Mouse (Mus musculus): Measurements from ENCODE around the gene Oaz2.

Gene Oaz2

DNA sequence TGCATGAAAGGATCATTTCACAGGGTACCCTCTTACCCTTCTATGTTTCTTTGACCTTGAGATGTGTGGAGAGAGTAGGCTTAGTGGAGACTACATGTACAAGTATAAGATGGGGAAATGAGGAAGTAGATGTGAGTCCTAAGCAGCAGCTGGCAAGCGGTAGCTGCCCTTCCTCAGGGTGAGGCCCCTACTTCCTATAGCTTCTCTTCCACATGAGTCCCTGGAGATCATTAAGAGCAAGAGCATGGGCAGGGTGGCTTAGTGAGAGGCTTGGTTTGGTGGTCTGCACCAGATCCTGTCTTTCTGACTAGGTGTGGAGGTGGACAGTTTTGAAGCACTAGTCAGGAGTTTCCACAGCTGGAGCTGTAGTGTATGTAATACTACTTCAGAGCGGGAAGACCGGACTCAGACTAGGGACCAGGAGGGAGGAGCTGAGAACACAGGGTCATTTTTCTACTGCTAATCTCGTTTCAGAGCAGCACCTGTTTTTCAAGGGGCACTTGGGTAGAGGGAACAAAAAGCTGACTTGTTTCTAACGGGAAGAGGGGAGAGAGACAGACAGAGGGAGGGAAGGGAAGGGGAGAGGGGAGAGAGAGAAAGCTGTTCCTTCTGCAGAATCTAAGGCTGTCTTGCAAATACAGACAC, 25.3 kb downstream of the Oaz2 start:
- DNase-seq (ENCODE audit: low spot score): no peak

DNA sequence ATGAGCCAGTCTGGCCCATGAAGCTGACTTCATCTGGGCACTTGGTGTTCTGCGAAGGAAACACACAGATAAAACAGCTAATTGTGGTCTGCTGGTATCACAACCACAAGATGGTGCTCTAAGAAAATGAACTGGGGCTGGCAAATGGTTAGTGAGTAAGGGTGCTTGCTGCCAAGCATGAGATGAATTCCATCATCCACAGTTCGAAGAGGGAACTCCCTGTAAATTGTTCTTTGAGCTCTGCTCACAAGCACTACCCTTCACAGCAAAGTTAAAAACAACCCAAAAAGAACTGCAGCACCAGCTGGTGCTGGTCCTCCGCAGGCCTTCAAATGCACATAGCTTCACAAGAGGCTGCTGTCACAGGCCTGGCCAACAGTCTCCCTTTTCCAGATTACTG, 27.8 kb downstream of the Oaz2 start:
- DNase-seq (ENCODE audit: low spot score): no peak

DNA sequence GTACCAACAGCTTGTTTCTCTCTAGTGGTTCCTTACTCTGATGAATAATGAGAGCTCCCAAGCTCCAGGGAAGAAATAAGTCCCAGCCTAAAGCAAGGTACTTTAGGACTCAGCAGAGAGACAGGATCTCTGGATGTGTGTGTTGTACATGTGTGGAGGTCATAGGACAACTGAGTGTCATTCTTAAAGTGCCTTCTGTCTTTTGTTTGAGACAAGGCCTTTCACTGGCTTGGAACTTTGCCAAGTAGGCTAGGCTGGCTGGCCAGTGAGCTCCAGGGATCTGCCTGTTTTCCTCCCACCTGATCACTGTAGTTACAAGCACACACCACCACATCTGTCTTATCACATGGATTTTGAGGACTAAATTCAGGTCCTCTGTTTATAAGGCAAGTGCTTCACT, 28.5 kb downstream of the Oaz2 start:
- DNase-seq (ENCODE audit: low spot score): no peak

DNA sequence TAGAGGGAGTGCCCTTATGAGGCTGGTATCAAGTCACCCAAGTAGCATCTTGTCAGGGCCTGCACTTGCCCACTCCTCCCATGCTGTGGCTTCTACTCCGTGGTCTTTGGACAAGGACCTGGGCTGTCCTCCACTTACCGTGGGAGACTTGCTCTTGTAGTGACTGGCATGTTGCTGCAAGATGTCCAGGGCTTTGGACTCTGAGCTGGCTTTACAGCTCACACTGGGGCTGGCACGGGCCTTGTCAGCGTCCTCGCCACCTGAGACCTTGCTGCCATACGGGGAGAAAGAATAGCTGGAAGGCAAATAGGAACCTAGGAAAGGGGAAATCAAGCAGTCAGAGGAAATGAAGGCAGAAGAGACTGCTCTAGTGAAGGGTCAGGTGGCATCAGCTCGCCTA, 29.6 kb downstream of the Oaz2 start:
- DNase-seq (ENCODE audit: low spot score): no peak

DNA sequence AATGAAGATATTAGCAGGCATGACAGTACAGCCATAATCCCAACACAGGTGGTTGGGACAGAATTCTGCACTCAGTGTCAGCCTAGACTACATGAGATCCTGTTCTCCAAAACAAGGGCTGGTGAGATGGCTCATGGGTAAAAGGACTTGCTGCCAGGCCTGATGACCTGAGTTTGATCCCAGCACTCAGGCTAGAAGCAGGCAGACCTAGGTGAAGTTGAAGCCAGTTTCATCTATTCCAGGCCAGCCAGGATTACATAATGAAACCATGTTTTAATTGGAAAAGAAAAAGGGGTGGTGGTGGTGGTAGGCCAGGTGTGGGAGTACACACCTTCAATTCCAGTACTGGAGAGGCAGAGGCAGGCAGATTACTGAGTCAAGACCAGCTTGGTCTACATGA, 30.2 kb downstream of the Oaz2 start:
- DNase-seq (ENCODE audit: low spot score): no peak

DNA sequence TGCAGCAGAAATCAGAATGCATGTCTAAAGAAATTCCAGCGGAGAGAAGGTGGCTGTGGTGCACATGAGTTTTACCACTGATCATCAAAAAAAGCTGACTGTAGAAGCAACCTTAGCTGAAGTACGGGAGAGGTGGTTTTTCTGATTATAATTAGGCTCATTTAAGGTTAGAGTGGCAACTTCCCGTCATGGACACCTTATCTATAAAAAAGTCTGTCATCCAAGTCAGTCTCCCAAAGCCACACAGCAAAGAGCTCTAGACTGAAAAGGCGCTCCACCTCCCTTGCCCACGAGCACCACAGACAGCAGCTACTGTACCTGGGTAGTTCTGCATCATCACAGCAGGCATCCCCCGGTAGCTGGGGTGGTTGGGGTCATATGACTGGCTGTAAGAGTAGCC, 32.7 kb downstream of the Oaz2 start:
- no peak for DNase-seq (ENCODE audit: low spot score)

DNA sequence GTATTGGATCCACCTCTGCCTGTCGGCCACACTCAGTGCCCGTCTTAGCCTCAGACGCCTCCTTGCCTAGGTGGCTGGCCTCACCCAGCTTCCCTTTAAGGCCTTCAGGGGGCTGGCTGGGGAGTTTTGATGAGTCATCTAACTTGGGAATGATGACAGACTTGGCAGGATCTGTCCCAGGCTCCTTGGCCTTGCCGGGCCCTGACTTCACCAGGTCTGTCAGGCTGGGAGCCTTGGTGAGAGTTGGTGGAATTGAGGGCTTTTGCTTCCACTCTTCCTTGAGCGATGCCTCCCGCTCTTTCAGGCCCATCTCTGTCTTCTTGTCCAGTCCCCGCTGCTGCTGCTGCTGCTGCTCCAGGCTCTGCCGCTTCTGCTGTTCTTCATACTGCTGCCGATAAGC, 34.5 kb downstream of the Oaz2 start:
- no peak for DNase-seq (ENCODE audit: low spot score)

DNA sequence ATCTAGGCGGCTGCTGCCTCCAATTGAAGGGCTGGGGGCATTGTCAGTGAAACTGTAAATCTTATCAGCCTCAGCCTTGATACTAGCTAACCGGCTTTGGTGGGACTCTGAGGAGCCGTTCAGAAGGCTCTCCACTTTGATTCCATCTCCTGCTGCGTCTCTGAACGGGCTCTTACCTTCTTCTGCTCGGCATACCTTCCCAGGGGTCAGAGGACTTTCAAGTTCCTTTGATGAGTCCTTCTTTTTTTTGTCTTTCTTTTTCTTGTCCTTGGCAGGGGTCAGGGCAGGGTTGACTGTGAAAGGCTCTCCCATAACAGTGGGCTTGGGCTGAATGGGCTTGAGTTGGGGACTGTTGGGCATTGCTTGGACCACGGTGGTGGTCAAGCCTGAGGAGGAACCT, 35.4 kb downstream of the Oaz2 start:
- no peak for DNase-seq (ENCODE audit: low spot score)

DNA sequence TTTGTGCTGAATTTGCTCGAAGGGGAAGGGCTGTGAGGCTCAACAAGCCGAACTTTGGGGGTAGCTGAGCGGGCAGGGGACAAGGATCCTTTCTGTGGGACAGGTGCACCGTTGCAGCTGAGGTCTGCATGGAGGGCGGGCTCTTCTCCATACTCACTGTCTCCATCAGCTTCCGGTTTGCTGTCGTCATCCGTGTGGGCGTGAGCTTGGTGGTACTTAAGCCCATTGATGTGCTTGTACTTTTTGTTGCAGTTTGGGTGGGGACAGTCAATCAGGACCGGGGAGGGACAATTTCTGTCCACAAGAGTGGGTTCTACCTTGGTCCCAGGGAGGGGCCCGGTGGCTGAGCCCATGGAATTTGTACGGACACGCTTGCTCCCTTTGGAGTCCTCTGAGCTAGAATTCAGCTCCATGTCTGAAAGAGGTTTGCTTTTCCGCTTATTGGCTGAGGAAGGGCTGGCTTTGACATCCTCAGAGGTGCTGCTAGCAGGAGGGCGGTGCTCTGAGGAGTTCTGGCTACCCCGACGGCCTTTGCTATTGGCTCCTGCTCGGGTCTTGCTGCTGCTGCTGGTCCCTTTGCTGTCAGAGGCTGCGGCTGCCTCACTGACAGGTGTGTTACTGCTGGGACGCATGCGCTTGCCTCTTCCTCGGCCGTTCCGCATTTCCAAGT, 36.3 kb downstream of the Oaz2 start:
- DNase-seq (ENCODE audit: low spot score): no peak

DNA sequence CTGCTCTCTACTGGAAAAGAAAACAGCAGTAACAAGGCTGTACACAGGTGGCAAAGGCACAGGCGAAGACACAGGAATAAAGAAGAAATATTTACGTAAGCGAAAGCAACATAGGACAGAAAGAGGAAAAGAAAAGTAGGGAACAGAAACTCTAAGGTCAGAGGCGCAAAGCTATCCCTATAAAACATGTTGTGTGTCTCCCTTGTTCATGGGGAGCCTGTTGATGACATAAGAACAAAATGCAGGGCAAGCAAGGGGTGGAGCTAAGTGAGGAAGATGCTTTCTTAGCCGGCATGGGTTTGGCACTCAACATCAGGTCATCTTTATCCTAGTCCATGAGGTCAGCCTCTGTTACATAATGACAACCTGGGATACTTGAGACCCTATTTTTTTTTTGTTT, 50.4 kb downstream of the Oaz2 start:
- no peak for DNase-seq (ENCODE audit: low spot score)

DNA sequence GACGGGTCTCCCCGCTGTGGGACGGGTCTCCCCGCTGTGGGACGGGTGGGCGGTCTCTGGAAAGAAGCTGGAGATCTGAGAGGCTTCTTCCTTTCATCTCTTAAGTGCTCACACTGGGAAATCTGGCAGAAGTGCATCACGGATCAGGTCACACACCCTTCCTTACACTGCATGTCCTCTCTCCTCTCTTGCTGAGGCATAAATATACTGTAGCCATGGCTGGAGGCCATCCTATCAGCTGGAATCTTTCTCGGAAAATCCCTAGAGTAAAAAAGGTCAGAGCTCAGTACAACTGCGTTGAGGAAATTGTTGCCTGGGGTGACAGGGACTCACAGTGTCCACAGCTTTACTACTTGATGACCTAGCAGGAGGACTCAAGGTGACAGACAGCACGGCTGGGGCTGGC, 53.4 kb downstream of the Oaz2 start:
- no peak for DNase-seq (ENCODE audit: low spot score)

DNA sequence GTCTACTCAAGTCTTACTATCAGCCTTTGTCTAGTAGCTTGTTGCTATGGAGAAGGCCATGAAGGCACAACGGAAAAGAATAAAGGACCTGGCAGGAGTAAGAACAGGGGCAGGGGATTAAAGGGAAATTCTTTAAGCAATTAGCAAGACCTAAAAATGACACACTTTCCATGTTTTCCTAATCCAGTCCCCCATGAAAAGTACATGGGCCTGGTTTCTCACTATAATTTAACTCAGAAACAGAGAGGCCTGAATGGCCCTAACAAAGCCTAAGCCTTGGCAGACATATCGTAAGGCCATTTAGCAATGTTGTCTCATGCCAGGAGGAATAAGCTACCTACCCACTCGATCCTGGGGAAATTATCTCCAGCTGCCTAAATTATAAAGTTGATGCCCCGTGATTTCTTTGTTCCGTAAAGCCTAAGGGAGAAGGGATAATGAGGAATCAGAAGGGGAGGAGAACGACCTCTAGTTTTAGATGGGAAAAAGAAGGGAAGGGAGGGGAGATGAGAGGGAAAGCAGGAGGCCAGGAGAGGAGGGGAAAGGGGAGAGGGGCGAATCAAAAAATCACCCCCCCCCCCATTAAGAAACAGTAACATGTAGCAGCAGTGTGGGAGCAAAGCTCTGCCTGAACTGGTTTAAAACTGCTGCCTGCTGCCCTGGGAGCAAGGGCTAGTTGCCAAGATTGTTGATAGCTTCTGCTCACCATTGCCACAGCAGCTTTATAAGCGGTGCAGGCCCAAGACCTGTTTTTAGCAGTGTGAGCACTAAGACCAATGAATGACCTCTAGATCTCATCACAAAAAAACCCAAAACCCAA, 56.9 kb downstream of the Oaz2 start:
- no peak for DNase-seq (ENCODE audit: low spot score)

DNA sequence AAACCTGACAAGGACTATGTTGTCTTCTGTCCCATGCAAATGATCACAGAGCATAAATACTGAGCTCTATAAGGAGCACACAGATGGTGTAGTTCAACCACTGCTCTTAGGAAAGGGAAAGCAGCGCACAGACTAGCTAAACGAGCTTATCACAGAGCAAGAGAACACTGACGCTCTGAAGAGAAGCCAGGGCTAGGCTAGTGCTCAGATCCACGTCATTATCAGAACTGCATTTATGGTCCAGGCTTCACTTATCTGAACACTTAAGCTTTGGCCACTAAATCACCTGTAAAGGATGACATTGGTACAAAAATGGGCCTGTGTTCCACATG, 57.5 kb downstream of the Oaz2 start:
- DNase-seq (ENCODE audit: low spot score): no peak

DNA sequence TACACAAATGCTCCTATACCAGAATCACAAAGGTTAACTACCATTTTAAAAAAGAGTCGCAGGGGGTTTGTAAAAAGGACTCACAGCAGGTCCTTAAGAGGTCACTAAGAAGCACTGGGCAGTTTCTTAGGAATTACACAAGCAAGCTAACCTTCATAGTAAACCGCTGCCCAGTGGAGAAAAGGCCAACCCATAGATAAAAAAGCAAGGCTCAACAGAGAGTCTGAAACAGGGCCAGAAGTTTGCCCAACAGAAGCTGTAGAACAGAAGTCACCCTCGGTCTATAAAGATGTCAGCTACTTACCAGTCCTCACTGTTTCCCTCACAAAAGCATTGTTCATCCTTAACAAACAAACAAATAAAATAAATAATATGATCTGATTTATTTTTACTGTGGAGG, 58.6 kb downstream of the Oaz2 start:
- DNase-seq (ENCODE audit: low spot score): no peak

DNA sequence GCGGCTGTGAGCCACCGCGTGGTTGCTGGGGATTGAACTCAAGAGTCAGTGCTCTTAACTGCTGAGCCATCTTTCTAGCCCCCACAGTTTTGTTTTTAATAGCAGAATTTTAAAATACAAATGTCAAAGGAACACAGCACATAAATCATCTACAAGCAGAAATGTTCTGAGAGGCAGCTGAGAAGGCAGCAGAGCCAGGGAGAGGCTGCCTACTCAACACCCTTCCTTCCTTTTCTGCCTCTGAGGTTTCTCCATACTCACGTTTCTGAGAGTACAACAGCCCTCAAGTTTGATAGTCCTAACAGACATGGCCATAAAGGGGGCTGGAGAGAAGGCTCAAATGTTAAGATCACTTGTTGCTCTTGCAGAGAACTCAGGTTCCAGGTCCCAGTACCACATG, 59.7 kb downstream of the Oaz2 start:
- no peak for DNase-seq (ENCODE audit: low spot score)

DNA sequence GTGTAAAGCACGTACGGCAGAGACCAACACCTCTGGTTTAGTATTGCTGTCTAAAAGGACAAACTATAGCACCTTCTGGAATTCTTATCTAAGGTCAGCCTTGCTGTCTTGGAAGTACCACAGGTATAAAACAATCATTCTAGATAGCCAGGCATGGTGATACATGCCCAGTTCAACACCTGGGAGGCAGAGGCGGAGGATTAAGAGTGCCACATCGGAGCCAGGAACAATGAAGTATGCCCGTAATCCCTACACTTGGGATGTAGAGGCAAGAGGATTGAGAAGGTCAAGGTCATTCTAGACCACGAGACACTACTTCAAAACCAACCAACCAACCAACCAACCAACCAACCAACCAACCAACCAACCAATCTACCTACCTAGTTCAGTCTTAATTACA, 60.8 kb downstream of the Oaz2 start:
- DNase-seq (ENCODE audit: low spot score): no peak

DNA sequence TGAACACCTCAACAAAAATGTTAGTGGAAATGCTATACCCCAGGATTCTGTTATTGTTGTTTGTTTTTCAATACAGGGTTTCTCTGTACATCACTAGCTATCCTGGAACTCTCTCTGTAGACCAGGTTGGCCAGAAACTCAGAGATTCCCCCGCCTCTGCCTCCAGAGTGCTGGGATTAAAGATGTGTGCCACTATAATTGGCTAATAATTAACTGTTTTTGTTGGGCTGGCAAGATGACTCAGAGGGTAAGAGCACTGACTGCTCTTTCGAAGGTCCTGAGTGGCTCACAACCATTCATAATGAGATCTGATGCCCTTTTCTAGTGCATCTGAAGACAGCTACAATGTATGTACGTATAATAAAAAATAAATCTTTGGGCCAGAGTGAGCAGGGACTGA, 67.1 kb downstream of the Oaz2 start:
- no peak for DNase-seq (ENCODE audit: low spot score)

Data from ovary, postnatal 10 days (tissue).